15 mouse cellular contexts compared by ENCODE assay signal in the genomic region with DNA sequence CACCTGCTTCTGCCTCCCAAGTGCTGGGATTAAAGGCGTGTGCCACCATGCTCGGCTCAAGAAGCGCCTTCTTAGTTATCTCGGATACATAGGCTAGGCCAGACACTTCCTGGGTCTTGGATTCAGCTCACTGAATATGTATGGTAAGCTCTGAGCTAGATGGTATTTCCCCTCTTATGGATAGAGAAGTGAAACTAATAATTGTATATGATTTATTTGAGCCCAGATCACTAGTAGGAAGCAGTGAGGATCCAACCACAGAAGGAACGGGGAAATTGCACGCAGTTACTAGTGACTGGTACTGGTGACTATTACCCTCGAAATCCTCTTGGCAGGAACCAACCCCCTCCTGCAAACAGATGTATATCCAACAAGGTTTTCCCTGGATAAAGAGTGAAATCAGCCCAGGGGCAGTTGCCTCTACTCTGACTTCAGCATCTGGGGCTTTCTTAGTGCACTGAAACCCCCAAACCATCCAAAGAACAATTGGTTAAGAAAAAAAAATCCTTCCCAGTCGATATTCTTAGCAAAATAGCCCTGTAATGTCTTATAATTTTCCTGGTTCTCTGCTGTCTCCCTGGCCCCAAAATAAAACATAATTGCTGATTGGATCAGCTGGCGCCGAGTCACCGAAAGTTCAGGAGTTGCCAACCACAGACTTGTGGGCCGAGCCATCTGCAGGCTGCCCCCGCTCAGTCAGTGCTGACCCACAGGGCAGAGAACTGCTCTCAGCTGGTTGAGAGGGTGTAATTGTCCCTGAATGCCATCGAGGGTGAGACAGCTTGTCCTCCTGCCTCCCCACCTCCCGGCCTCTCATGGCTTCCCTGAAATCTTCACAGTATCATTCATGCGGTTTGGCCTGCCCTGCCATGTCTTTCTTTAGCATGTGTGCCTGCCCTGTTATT.
DNase-seq lines count a peak whose midpoint lies in the region; ATAC-seq and TF ChIP-seq lines count a peak whose summit lies in the region.
"Had no signal": no experiment of that assay in that cellular context is flagged by ENCODE, and none has a peak within 500 bp of the region (broad histone marks: within the 10 kb centered on the region; RNA-seq: fewer than 3 reads in every experiment).

No protein-coding gene starts in this region.

- peaks cover 55% of the 10 kb centered on the region for H3K4me1 ChIP-seq in olfactory bulb, adult 2 months (ENCODE audit: control insufficient read depth, insufficient read depth, low read length)
- H3K4me1 ChIP-seq in midbrain, embryonic 15.5 days: peaks cover 29% of the 10 kb centered on the region

- no peak for TF ChIP-seq POLR2A in olfactory bulb, adult 2 months (IDR thresholded peaks at IDR 0.05; ENCODE audit: insufficient read depth, low read depth, low read length)

- peak; percentile 16 for ATAC-seq in Patski
- ATAC-seq in granulocyte monocyte progenitor cell, adult 5-6 weeks (replicated peaks; ENCODE audit: poor library complexity, severe bottlenecking): peak; percentile 73
- no peak for ATAC-seq in midbrain, embryonic 15.5 days (replicated peaks)
- ATAC-seq: forebrain, embryonic 13.5 days; hindbrain, embryonic 16.5 days had no signal

- no peak overlapping the region for H3K4me3 ChIP-seq in olfactory bulb, adult 2 months (ENCODE audit: insufficient read depth, low read depth, low read length)
- no peak overlapping the region for H3K4me3 ChIP-seq in midbrain, embryonic 15.5 days
- H3K4me3 ChIP-seq: forebrain, embryonic 13.5 days; kidney, embryonic 15.5 days; midbrain, embryonic 12.5 days had no signal

- POLR2A ChIA-PET in Patski (lab: Charles Lee): no interaction called here

- 34% methylated on average over 16 of the region's 16 CpGs for WGBS in olfactory bulb, adult 2 months
- WGBS in midbrain, embryonic 15.5 days: 83% methylated on average over 16 of the region's 16 CpGs

- DNase-seq in layer of hippocampus, adult 9-11 months: peak; percentile 34
- no peak for DNase-seq in layer of hippocampus, postnatal 25 days (ENCODE audit: extremely low spot score in 1 of 2, low spot score in 1 of 2)
- no peak for DNase-seq in Patski (ENCODE audit: low read depth, low spot score)
- DNase-seq in c-Kit-positive CD71-positive TER-119-positive erythroid progenitor cells, embryonic 14.5 days (ENCODE audit: low spot score): no peak
- DNase-seq: adrenal gland, adult 2 months; lung, embryonic 14.5 days; right cerebral cortex, postnatal 4 days had no signal

- CTCF ChIA-PET in Patski (lab: Charles Lee): no interaction called here

- TF ChIP-seq CTCF in Patski (IDR thresholded peaks at IDR 0.05): no peak
- no peak for TF ChIP-seq CTCF in olfactory bulb, adult 2 months (IDR thresholded peaks at IDR 0.05; ENCODE audit: insufficient read depth, low read depth, low read length)

- H3K9ac ChIP-seq in midbrain, embryonic 15.5 days: no peak overlapping the region
- H3K9ac ChIP-seq: forebrain, embryonic 13.5 days; kidney, embryonic 15.5 days; lung, embryonic 14.5 days; midbrain, embryonic 12.5 days had no signal

- no peaks in the 10 kb centered on the region for H3K9me3 ChIP-seq in midbrain, embryonic 15.5 days
- H3K9me3 ChIP-seq: forebrain, embryonic 13.5 days; G1E; kidney, embryonic 15.5 days; midbrain, embryonic 12.5 days had no signal

- H3K27ac ChIP-seq in olfactory bulb, adult 2 months (ENCODE audit: insufficient read depth, low read depth, low read length): peak overlapping the region; percentile 66
- no peak overlapping the region for H3K27ac ChIP-seq in midbrain, embryonic 15.5 days
- H3K27ac ChIP-seq: forebrain, embryonic 13.5 days; kidney, embryonic 15.5 days; midbrain, embryonic 12.5 days had no signal

- in situ Hi-C loops in Patski (cut with MboI; ENCODE audit: low pct_unique_long_range_greater_than_20kb): loop anchor here (10.0 kb wide), 1 partner anchor 110 kb away; a partner anchor contains a TSS

- H3K36me3 ChIP-seq in midbrain, embryonic 15.5 days (replicated peaks): no peaks in the 10 kb centered on the region
- H3K36me3 ChIP-seq: kidney, embryonic 15.5 days; midbrain, embryonic 12.5 days had no signal

- no peaks in the 10 kb centered on the region for H3K27me3 ChIP-seq in Patski
- H3K27me3 ChIP-seq in midbrain, embryonic 15.5 days (replicated peaks): no peaks in the 10 kb centered on the region
- H3K27me3 ChIP-seq: forebrain, embryonic 13.5 days; kidney, embryonic 15.5 days; midbrain, embryonic 12.5 days had no signal

- no peak overlapping the region for H3K4me2 ChIP-seq in midbrain, embryonic 15.5 days
- H3K4me2 ChIP-seq: forebrain, embryonic 13.5 days; kidney, embryonic 15.5 days; lung, embryonic 14.5 days; midbrain, embryonic 12.5 days had no signal
